Mouse (Mus musculus) midbrain, embryonic 10.5 days (tissue): Measurements from ENCODE around the gene Tceanc2. TPM values are rescaled to one million over a fixed set of nuclear protein-coding genes. Genes with fewer than 3 reads are reported as not detected.

Experiments
- DNase-seq: peaks from one replicate; pipeline ENCODE4 v3.0.0-alpha.2; 2017; ENCODE audit warnings: low spot score
- H3K27ac ChIP-seq: fragments of 300-500 bp; sonication (generic); replicated peaks from 2 replicates; pipeline ENCODE4 v1.5.1; 2016; ENCODE audit warnings: mild to moderate bottlenecking
- H3K27me3 ChIP-seq: fragments of 300-500 bp; sonication (generic); 2 replicates; pipeline ENCODE4 v1.6.1; 2016; ENCODE audit warnings: low read depth, mild to moderate bottlenecking; ENCODE audit not compliant: poor library complexity, severe bottlenecking
- H3K36me3 ChIP-seq: fragments of 300-500 bp; sonication (generic); 2 replicates; pipeline ENCODE4 v1.6.1; 2016; ENCODE audit warnings: mild to moderate bottlenecking, moderate library complexity
- H3K4me1 ChIP-seq: fragments of 300-500 bp; sonication (generic); 2 replicates; pipeline ENCODE4 v1.6.1; 2016
- H3K4me3 ChIP-seq: fragments of 300-500 bp; sonication (generic); 2 replicates; pipeline ENCODE4 v1.5.1; 2016; ENCODE audit warnings: mild to moderate bottlenecking, moderate library complexity
- H3K9me3 ChIP-seq: fragments of 300-500 bp; sonication (generic); replicated peaks from 2 replicates; pipeline ENCODE4 v1.6.1; 2016; ENCODE audit warnings: mild to moderate bottlenecking
- WGBS: fragments of 180-500 bp; shearing (Covaris S2); methylation state at CpG from one replicate; pipeline ENCODE4 v1.1.7; 2016; 5-methylcytosine and 5-hydroxymethylcytosine counted together
- polyA plus RNA-seq: library from polyadenylated mRNA; unstranded; fragments of >200 nt; fragmentation: Nextera tagmentation; extraction: Ambion mirVana; gene quantifications from 2 replicates; pipeline ENCODE4 v1.2.1, GENCODE M21; 2016

Tceanc2 gene
- polyA plus RNA-seq, 1 experiment from 2014 or later: 39.7 TPM

DNA sequence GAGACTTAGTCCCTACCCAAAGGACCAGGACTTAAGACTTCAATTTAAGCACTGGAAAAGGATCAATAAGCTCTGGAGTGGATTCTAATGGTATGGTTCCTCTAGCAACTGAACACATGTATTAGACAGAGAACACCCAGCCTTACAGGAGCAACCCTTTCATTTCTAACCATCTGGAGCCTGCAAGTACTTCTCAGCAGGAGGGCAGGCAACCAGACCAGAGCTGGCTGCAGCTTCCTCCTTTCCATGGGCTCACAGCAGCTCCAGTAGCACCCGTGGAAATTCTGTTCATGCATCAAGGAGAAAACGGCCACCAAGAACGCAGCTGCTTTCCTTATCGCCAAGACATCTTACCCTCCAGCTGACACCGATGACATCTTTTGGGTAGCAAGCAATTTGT lies 43.3 kb downstream of the Tceanc2 start:
- 82% methylated on average over 5 of the region's 5 CpGs for WGBS

DNA sequence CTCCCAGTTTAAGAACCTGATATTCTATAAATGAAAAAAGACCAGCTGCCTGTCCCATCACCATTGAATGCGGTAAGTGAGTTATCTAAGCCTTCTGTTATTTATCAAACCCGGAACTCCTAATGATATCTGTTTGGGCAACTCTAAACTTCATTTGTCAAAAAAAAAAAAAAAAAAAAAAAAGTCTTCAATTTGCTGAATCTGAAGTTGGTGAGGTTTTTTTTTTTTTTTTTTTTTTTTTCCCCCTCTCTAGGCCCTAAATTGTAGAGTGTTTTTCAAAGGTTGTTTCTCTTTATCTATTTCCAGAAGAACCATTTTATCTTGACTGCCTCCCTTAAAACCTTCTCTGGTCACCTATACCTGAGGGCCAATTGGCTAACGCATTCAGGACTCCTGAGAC lies 44.0 kb downstream of the Tceanc2 start:
- no peaks in the 10 kb centered on the region for H3K9me3 ChIP-seq
- H3K4me3 ChIP-seq: no peak overlapping the region
- no peak for DNase-seq
- peaks cover 26% of the 10 kb centered on the region for H3K27me3 ChIP-seq
- peaks cover 60% of the 10 kb centered on the region for H3K4me1 ChIP-seq
- peaks cover 6% of the 10 kb centered on the region; the same call in 1 of the 2 replicates for H3K36me3 ChIP-seq
- H3K27ac ChIP-seq: peak overlapping the region; percentile 57
- 91% methylated on average over 3 of the region's 3 CpGs for WGBS

More for the DNA sequence above, 43.3 kb downstream of the Tceanc2 start:
- peaks cover 60% of the 10 kb centered on the region for H3K4me1 ChIP-seq
- H3K27me3 ChIP-seq: peaks cover 31% of the 10 kb centered on the region
- DNase-seq: no peak
- no peak overlapping the region for H3K4me3 ChIP-seq
- H3K9me3 ChIP-seq: no peaks in the 10 kb centered on the region
- H3K36me3 ChIP-seq: peaks cover 6% of the 10 kb centered on the region; the same call in 1 of the 2 replicates
- no peak overlapping the region; the same call in 1 of the 2 replicates for H3K27ac ChIP-seq

DNA sequence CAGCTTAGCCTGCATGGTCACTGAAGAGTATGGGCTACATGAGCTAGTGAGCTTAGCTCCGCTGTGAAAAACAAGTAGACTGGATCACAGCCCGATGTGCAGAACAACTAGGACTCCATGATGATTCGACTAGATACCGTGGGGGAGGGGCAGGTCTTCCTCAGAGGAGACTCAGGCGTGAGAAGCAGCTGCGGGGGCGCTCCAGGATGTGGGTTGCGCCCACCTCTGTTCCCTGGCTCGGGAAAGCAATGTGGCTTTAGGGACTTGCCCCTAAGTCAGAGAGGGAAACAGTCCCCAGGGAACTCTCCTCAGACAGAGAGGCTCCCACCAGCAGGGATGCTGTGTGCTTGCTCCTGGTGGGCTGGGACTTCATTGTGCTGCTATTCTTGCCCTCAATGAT lies 48.4 kb downstream of the Tceanc2 start:
- no peak overlapping the region for H3K4me3 ChIP-seq
- H3K36me3 ChIP-seq: no peaks in the 10 kb centered on the region
- H3K27me3 ChIP-seq: peaks cover 5% of the 10 kb centered on the region
- WGBS: 17% methylated on average over 9 of the region's 9 CpGs
- peak; percentile 37 for DNase-seq
- H3K27ac ChIP-seq: peak overlapping the region; percentile 85
- no peaks in the 10 kb centered on the region for H3K9me3 ChIP-seq
- H3K4me1 ChIP-seq: peaks cover 61% of the 10 kb centered on the region

DNA sequence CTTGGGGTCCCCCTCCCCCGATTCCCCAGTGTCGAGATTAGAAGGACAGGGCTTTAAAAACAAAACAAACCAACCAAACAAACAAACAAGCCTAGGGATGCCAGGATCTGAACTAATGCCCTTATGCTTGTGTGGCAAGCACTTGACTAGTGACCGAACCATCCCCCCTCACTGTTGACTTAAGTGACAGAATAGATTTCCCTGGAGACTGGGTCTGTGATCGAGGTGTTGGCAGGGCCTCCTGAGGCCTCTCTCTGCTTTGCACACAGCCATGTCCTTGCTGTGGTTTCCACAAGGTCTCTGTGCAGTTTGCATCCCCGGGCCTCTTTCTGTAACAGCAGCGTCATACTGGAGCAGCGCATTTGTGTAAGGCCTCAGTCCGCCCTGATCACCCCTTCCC lies 49.5 kb downstream of the Tceanc2 start:
- Histone ChIP-seq H3K27me3 (peaks cover 10% of the 10 kb centered on the region), H3K36me3 (no peaks in the 10 kb centered on the region), H3K27ac (peak overlapping the region; percentile 85), H3K4me3 (no peak overlapping the region), H3K4me1 (peaks cover 66% of the 10 kb centered on the region), H3K9me3 (no peaks in the 10 kb centered on the region)
- WGBS: 69% methylated on average over 8 of the region's 8 CpGs
- no peak for DNase-seq

DNA sequence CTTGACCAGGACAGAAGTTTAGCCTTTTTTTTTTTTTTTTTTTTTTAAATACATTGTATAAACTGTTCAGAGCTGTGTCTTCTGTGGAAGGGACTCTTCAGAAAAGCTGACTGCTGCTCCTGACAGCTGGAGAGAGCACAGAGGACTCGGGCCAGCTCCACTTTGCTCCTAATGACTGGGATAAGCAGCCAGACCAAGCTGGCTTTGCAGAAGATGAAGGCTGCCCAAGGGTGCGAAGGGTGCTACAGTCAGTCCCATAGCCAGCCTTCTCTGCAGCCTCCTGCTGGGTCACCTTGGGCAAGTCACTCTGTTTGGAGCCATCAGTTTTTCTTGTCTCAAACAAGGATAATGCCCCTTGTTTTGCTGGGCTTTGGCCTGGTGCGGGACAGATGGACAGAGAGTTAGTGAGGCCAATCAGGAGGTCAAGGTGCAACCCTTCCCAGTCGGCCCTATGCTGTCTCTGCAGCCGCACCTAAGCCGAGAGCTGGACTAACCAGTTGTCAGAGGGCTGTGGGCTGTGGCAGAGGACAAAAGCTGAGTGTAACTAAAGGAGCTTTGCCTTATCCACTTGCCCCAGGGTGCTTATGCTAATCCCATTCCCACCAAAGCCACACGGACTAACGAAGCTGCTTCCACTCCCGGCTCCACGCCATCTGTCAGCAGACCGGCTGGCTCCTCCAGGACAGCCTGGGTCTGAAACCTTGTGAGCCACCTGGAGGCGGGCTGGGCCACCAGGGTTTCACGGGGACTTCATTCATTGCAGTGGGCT lies 50.8 kb downstream of the Tceanc2 start:
- Histone ChIP-seq H3K27ac (peak overlapping the region; percentile 85), H3K4me1 (peaks cover 74% of the 10 kb centered on the region), H3K9me3 (no peaks in the 10 kb centered on the region), H3K4me3 (peak overlapping the region; percentile 23), H3K27me3 (peaks cover 10% of the 10 kb centered on the region), H3K36me3 (no peaks in the 10 kb centered on the region)
- 13% methylated on average over 13 of the region's 13 CpGs for WGBS
- DNase-seq: peak; percentile 75

DNA sequence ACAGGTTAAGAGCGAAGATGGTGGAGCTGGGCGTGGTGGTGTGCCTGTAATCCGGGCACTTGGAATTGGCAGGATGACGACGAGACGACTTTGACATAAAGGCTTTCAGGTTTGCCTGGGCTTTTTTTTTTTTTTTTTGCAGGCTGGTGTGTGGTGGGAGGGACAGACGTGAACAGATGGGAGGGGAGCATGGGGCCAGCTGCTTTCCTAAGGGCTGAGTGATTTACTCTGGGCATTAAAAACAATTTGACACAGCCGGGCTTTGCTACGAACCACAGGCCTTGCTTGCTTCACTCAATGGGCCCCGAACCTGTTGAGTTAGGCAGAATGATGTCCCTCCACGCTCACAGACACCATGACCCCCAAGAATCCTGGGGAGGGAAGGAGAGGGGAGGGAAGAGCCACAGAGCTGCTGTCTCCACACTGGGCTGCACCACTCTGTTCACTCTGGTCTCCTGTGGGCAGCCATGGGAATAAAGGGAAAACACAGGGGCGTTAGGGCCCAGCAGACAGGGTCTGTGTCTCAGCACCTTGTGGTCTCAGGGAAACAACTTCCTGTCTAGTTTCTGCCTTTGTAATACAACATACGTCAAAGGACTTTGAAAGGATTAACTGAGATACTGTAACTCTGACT lies 51.9 kb downstream of the Tceanc2 start:
- no peak overlapping the region for H3K4me3 ChIP-seq
- H3K36me3 ChIP-seq: no peaks in the 10 kb centered on the region
- peaks cover 74% of the 10 kb centered on the region for H3K4me1 ChIP-seq
- peaks cover 10% of the 10 kb centered on the region for H3K27me3 ChIP-seq
- DNase-seq: no peak
- WGBS: 60% methylated on average over 13 of the region's 13 CpGs
- H3K9me3 ChIP-seq: no peaks in the 10 kb centered on the region
- H3K27ac ChIP-seq: peak overlapping the region; percentile 85

DNA sequence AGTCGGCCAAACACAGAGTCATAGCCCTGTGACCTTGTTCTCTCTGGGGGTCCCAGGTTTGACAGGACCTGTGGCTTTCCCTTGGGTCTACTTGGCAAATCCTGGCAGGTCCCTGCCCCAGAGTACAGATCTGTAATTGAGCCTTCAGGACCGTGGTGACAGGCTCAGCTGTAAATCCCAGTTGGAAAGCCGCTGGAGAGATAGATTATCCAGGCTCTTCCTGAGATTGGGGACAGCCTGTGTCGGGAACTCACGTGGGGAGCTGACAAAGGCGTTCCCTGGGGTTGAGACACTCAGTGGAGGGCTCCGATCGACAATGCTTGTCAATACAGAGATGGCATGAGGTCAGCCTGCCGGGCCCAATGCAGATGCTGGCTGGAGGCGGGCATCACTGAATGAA lies 52.5 kb downstream of the Tceanc2 start:
- Histone ChIP-seq H3K36me3 (no peaks in the 10 kb centered on the region), H3K9me3 (no peaks in the 10 kb centered on the region), H3K27ac (peak overlapping the region; percentile 85), H3K4me3 (no peak overlapping the region), H3K4me1 (peaks cover 78% of the 10 kb centered on the region), H3K27me3 (peaks cover 10% of the 10 kb centered on the region)
- no peak for DNase-seq
- WGBS: 46% methylated on average over 10 of the region's 10 CpGs

DNA sequence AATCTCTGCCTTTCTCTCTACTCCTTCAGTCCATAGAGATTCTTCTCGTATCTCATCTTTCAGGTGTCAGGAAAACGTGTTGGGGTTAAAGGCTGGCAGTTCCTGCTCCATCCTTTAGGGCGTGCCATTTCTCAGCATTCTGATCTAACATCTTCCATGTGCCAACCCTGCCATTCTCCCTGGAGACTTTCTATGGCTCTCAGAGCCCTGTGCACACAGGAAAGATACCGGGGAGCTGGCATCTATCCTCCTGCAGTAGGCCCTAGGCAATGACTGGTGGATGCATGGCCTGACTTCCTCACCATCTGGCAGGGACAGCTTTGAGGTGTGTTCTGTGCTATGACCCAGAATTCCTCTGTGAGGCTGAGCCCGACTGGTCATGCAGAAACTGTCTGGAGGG lies 53.8 kb downstream of the Tceanc2 start:
- no peaks in the 10 kb centered on the region for H3K36me3 ChIP-seq
- DNase-seq: no peak
- H3K27me3 ChIP-seq: peaks cover 10% of the 10 kb centered on the region
- H3K4me3 ChIP-seq: no peak overlapping the region
- H3K9me3 ChIP-seq: no peaks in the 10 kb centered on the region
- peaks cover 77% of the 10 kb centered on the region for H3K4me1 ChIP-seq
- WGBS: 63% methylated on average over 5 of the region's 5 CpGs
- H3K27ac ChIP-seq: no peak overlapping the region

DNA sequence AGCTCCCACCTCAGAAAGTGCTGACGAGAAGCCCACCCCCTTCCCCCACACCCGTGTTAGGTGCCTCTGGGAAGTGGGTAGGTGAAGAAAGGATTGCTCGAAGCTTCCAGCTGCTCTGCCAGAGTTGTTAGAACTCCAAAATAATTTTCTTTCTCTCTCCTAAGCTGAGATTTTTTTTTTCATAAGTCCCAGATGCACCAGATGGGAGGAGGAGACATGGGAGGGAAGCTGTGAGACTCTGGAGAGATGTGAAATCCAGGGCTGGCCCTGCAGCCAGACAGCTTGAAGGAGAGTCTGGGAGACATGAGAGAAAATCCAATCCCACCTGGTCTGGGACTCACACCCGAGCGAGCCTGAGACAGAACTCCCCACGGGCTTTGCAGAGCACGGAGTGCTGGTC lies 54.5 kb downstream of the Tceanc2 start:
- Histone ChIP-seq H3K36me3 (no peaks in the 10 kb centered on the region), H3K4me1 (peaks cover 75% of the 10 kb centered on the region), H3K4me3 (no peak overlapping the region), H3K27ac (peak overlapping the region; percentile 4; the same call in 1 of the 2 replicates), H3K9me3 (no peaks in the 10 kb centered on the region), H3K27me3 (peaks cover 10% of the 10 kb centered on the region)
- DNase-seq: no peak
- WGBS: 72% methylated on average over 7 of the region's 7 CpGs

DNA sequence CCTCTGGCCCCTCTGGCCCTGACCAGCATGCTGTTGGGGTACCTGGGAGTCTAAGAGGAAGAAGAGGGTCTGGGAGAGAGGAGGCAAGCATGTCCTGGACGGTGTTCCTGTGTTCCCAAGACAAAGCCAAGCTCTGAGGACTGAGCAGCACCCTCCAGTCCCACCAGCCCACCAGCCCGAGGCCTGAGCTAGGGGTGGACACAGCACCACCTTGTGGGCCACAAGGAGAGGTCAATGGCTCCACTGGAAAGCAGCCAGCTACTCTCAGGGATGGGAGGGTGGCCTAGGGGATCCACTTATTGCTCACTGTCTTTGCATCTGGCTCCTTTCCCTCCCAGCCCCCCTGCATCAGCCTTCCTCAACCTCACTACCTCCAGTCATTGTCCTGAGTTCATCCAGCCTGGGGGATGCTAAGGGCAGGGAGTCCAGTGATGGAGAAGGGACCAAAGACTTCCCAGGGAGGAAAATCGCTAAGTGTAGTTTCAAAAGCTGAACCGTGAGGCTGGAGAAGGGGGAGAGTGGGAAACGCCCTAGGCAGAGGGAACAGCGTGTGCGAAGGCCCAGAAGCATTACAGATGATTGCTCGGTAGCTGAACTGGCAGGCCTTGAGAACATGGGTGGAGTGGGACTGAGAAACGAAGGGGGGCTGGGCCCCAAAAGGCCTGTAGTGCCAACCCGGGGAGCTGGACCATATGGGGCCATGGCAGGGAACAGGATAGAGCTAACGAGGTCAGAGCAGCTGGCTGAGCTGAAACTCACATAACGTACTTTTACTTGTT lies 57.6 kb downstream of the Tceanc2 start:
- WGBS: 56% methylated on average over 12 of the region's 12 CpGs
- Histone ChIP-seq H3K4me3 (no peak overlapping the region), H3K9me3 (no peaks in the 10 kb centered on the region), H3K4me1 (peaks cover 49% of the 10 kb centered on the region), H3K27me3 (peaks cover 6% of the 10 kb centered on the region), H3K27ac (peak overlapping the region; percentile 86), H3K36me3 (no peaks in the 10 kb centered on the region)
- DNase-seq: peak; percentile 75

DNA sequence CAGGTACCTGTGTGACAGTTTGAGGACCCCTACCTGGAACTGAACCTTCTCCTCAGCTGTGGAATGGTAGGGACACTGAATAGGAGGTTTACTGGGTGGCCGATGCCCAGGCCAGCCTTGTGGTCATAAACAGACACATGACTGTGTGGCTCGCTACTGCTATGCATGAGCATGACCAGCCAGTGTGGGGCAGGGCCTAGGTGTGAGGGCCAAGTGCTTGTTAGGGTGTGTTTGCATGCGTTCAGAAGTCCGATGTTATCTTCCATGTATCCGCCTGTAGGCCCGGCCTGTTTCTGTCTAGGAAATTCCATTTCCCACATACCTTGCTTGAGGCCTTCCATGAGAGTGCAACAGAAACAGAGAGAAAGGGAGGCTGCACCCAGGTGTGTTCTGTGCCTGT lies 58.2 kb downstream of the Tceanc2 start:
- no peaks in the 10 kb centered on the region for H3K9me3 ChIP-seq
- H3K27me3 ChIP-seq: 0 out of 2 replicates have a peak, but pooled peaks cover 5% of the 10 kb centered on the region
- DNase-seq: no peak
- peaks cover 42% of the 10 kb centered on the region for H3K4me1 ChIP-seq
- peak overlapping the region; percentile 86 for H3K27ac ChIP-seq
- no peaks in the 10 kb centered on the region for H3K36me3 ChIP-seq
- 92% methylated on average over 6 of the region's 6 CpGs for WGBS
- no peak overlapping the region for H3K4me3 ChIP-seq

DNA sequence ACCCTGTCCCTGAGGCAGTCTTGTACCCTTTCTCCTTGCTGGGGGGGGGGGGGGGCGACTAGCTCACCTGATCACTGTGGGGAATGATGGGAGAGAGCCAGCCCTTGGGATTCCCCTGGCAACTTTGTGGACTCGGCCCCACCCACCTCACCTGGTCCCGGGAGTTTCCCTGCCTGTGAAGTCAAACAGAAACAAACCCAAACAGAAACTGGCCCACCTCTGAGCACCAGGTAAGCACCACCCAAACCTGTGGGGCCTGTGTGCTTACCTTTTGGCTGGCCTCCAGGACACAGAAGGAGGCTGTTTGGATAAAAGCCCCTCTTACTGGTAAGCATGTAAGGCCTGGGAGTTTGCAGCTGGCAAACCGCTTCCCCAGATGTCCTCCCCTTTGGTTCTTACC lies 59.9 kb downstream of the Tceanc2 start:
- H3K9me3 ChIP-seq: no peaks in the 10 kb centered on the region
- no peak overlapping the region for H3K4me3 ChIP-seq
- WGBS: 66% methylated on average over 3 of the region's 4 CpGs
- 0 out of 2 replicates have a peak overlapping the region, but pooled peaks have one; percentile 34 for H3K27ac ChIP-seq
- DNase-seq: no peak
- peaks cover 30% of the 10 kb centered on the region for H3K4me1 ChIP-seq
- H3K27me3 ChIP-seq: no peaks in the 10 kb centered on the region
- no peaks in the 10 kb centered on the region for H3K36me3 ChIP-seq
